Mouse (Mus musculus) forebrain, embryonic 15.5 days (tissue): ENCODE data around the gene Chrnd. TPM values are rescaled to one million over a fixed set of nuclear protein-coding genes. Genes with fewer than 3 reads are reported as not detected.

Experiments used
- ATAC-seq: fragments of 200-750 bp; cut with Nextera tagmentation; replicated peaks from 2 replicates; pipeline ENCODE4 v1.8.0; 2017; ENCODE audit warnings: mild to moderate bottlenecking, moderate TSS enrichment, moderate library complexity
- H3K27ac ChIP-seq: fragments of 300-500 bp; sonication (generic); replicated peaks from 2 replicates; pipeline ENCODE4 v1.5.1; 2015; ENCODE audit warnings: mild to moderate bottlenecking, inconsistent platforms
- H3K27me3 ChIP-seq: fragments of 300-500 bp; sonication (generic); 2 replicates; pipeline ENCODE4 v1.6.1; 2015; ENCODE audit warnings: inconsistent platforms
- H3K36me3 ChIP-seq: fragments of 300-500 bp; sonication (generic); 2 replicates; pipeline ENCODE4 v1.6.1; 2015; ENCODE audit warnings: mild to moderate bottlenecking, inconsistent platforms
- H3K4me1 ChIP-seq: fragments of 300-500 bp; sonication (generic); 2 replicates; pipeline ENCODE4 v1.6.1; 2015; ENCODE audit warnings: inconsistent platforms
- H3K4me2 ChIP-seq: fragments of 300-500 bp; sonication (generic); replicated peaks from 2 replicates; pipeline ENCODE4 v1.6.1; 2015; ENCODE audit warnings: mild to moderate bottlenecking, inconsistent platforms
- H3K4me3 ChIP-seq: fragments of 300-500 bp; sonication (generic); 2 replicates; pipeline ENCODE4 v1.5.1; 2015; ENCODE audit warnings: mild to moderate bottlenecking, inconsistent platforms
- H3K9ac ChIP-seq: fragments of 300-500 bp; sonication (generic); replicated peaks from 2 replicates; pipeline ENCODE4 v1.6.1; 2015; ENCODE audit warnings: mild to moderate bottlenecking, inconsistent platforms
- H3K9me3 ChIP-seq: fragments of 300-500 bp; sonication (generic); 2 replicates; pipeline ENCODE4 v1.6.1; 2016; ENCODE audit warnings: inconsistent platforms
- WGBS: fragments of 180-500 bp; shearing (Covaris S2); methylation state at CpG from one replicate; pipeline ENCODE4 v1.1.7; 2015; ENCODE audit warnings: mixed read lengths; 5-methylcytosine and 5-hydroxymethylcytosine counted together
- polyA plus RNA-seq: library from polyadenylated mRNA; unstranded; fragments of >200 nt; fragmentation: Nextera tagmentation; extraction: Ambion mirVana; gene quantifications from 2 replicates; pipeline ENCODE4 v1.2.1, GENCODE M21; 2015

Chrnd gene
- polyA plus RNA-seq, 1 experiment from 2014 or later: not detected

DNA sequence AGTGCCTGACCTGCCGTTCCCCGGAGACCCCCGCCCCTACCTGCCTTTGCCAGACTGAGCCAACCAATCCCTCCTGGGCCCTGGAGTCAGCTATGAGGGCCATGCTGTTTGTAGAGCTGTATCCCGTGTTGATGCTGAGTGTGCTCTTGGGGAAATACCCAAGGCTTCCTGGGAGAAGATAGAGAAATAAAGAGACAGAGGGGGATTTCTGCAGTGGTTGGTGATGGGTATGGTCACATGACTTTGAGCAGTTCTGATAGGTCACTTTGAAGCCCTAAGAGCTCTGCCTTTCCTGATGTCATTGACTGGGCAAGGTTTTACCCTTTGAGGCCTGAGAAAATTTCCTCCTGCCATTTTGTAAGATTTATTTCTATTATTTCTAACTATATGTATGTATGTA is 21.0 kb downstream of the Chrnd start:
- no peaks in the 10 kb centered on the region for H3K36me3 ChIP-seq
- H3K9ac ChIP-seq: no peak overlapping the region
- 92% methylated on average over 4 of the region's 4 CpGs for WGBS
- H3K27ac ChIP-seq: no peak overlapping the region
- H3K9me3 ChIP-seq: no peaks in the 10 kb centered on the region
- no peak overlapping the region for H3K4me3 ChIP-seq
- peaks cover 4% of the 10 kb centered on the region; the same call in 1 of the 2 replicates for H3K27me3 ChIP-seq
- H3K4me2 ChIP-seq: no peak overlapping the region
- peaks cover 27% of the 10 kb centered on the region for H3K4me1 ChIP-seq
- no peak for ATAC-seq

DNA sequence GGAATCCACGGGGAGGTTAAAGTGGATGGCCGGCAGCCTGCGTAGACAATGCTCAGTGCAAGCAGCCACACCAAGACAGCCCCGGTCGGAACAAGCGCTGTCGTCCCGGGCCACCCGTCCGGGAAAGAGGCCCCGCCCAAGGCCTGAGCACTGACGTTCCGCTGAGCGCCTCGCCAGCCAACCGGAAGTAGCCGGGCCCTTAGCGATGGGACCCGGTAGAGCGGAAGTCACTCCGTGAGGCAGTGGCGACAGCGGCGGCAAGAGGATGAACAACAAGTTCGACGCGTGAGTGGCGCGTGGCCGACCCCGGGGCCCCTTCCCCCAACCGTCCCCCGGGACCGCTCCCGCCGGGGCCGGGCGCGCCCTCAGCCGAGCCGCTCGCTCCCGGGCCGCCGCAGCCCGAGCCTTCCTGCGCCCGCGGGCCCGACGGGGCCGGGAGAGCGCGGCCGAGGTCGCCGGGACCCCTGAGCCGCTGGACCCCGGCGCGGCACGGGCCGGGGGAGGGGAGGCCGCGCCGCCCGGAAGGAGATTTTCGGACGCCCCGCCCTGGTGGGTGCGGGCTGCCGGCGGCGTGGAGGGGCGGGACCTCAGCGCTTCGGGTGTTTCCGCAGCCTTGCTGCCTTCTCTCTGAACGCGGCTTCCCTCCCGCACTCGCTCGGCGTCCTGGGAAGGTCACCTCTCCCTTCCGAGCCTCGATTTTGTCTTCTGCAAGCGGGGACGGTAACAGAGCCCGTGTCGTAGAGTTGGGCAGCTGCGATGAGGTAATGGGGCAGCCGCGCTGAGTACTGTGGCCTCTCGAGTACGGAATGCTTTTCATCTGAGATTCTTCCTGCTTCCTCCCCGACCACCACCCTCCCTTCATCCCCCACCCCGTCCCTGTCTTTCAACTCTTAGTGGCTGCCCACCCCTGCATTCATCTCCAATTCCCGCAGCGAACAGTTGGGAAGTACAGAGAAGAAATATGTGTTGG is 23.6 kb downstream of the Chrnd start, which contains the start of gene Eif4e2:
Gene Eif4e2 (plus strand): TSS at position 180 of the 970 bp plus-strand sequence.
- peak within 1 kb of the TSS; percentile 93 for H3K9ac ChIP-seq
- H3K4me3 ChIP-seq: peak within 1 kb of the TSS; percentile 98
- peaks cover 45% of the 10 kb centered on the region for H3K4me1 ChIP-seq
- H3K36me3 ChIP-seq: no peaks in the 10 kb centered on the region
- peak within 1 kb of the TSS; percentile 97 for H3K27ac ChIP-seq
- under 1% methylated on average over 98 of the region's 99 CpGs for WGBS
- no peaks in the 10 kb centered on the region for H3K9me3 ChIP-seq
- peak within 1 kb of the TSS; percentile 65 for H3K4me2 ChIP-seq
- peak; percentile 97 for ATAC-seq
- H3K27me3 ChIP-seq: no peaks in the 10 kb centered on the region

DNA sequence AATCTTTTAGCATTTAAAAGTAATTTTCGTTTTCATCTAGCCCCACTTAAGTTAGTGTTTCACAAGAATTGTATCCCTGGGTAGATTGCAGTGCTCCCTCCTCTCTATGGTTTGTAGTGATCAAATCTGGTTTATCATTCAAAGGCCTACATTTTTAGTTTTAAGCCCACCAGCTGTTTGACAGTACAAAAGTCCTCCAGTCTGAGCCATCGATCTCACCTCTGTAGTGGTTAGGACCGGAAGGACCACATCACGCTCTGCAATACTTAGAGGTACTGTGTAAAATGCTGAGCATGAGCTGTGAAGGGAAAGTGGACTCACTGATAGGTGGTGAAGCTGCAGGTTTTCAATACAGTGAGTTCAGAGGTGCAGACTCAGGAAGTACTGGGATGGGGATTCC is 24.3 kb downstream of the Chrnd start:
- H3K27ac ChIP-seq: peak overlapping the region; percentile 97; the same call in 1 of the 2 replicates
- 38% methylated on average over 4 of the region's 4 CpGs for WGBS
- peak overlapping the region; percentile 93 for H3K9ac ChIP-seq
- peaks cover 45% of the 10 kb centered on the region for H3K4me1 ChIP-seq
- no peak for ATAC-seq
- no peaks in the 10 kb centered on the region for H3K27me3 ChIP-seq
- peaks cover 5% of the 10 kb centered on the region; the same call in 1 of the 2 replicates for H3K36me3 ChIP-seq
- no peaks in the 10 kb centered on the region for H3K9me3 ChIP-seq
- peak overlapping the region; percentile 65 for H3K4me2 ChIP-seq
- peak overlapping the region; percentile 98 for H3K4me3 ChIP-seq

DNA sequence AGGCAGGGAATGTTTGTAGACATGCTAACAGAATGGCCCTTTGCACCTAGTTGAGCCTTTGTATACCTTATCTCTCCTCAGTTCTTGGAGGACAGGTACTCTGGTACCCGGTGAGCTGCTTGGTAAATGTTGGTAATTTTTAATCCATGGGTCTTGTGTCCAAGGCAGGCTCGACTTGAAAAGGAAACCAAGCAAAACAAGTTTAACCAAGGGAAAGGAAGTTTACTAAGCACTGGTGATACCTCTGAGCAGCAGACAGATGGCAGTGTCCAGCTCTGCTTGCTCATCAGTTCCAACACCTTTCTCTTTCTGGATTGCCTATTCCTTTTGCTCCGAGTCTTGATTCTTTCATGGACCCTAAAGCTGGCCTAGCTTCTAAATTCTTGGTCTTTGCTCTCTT is 27.5 kb downstream of the Chrnd start:
- H3K9ac ChIP-seq: no peak overlapping the region
- WGBS: 66% methylated on average over 3 of the region's 3 CpGs
- H3K27me3 ChIP-seq: no peaks in the 10 kb centered on the region
- peaks cover 35% of the 10 kb centered on the region for H3K36me3 ChIP-seq
- ATAC-seq: no peak
- H3K27ac ChIP-seq: no peak overlapping the region
- no peaks in the 10 kb centered on the region for H3K9me3 ChIP-seq
- peaks cover 44% of the 10 kb centered on the region for H3K4me1 ChIP-seq
- H3K4me3 ChIP-seq: no peak overlapping the region
- H3K4me2 ChIP-seq: no peak overlapping the region

- Histone ChIP-seq H3K4me1 (no peaks in the 10 kb centered on the region), H3K27me3 (no peaks in the 10 kb centered on the region), H3K4me2 (no peak overlapping the region), H3K9ac (no peak overlapping the region), H3K36me3 (peaks cover 97% of the 10 kb centered on the region), H3K27ac (no peak overlapping the region), H3K4me3 (no peak overlapping the region), H3K9me3 (no peaks in the 10 kb centered on the region)
- no peak for ATAC-seq
- WGBS: 92% methylated on average over 8 of the region's 8 CpGs
Observed at GRCm38 (mm10) chr1:87225739-87226138, 35.3 kb downstream of the Chrnd start.

GRCm38 (mm10) chr1:87226409-87227159 is 36.2 kb downstream of the Chrnd start:
- Histone ChIP-seq H3K4me2 (no peak overlapping the region), H3K36me3 (peaks cover 98% of the 10 kb centered on the region), H3K27ac (no peak overlapping the region), H3K4me3 (no peak overlapping the region), H3K9ac (no peak overlapping the region), H3K9me3 (no peaks in the 10 kb centered on the region), H3K4me1 (no peaks in the 10 kb centered on the region), H3K27me3 (no peaks in the 10 kb centered on the region)
- ATAC-seq: no peak
- WGBS: 94% methylated on average over 1 of the region's 1 CpGs

- no peak overlapping the region for H3K9ac ChIP-seq
- no peaks in the 10 kb centered on the region for H3K4me1 ChIP-seq
- H3K27ac ChIP-seq: no peak overlapping the region
- no peak overlapping the region for H3K4me2 ChIP-seq
- H3K9me3 ChIP-seq: no peaks in the 10 kb centered on the region
- H3K36me3 ChIP-seq: peaks cover 96% of the 10 kb centered on the region
- no peaks in the 10 kb centered on the region for H3K27me3 ChIP-seq
- 87% methylated on average over 3 of the region's 3 CpGs for WGBS
- no peak overlapping the region for H3K4me3 ChIP-seq
- no peak for ATAC-seq
Observed at GRCm38 (mm10) chr1:87227160-87227550, 36.7 kb downstream of the Chrnd start.

DNA sequence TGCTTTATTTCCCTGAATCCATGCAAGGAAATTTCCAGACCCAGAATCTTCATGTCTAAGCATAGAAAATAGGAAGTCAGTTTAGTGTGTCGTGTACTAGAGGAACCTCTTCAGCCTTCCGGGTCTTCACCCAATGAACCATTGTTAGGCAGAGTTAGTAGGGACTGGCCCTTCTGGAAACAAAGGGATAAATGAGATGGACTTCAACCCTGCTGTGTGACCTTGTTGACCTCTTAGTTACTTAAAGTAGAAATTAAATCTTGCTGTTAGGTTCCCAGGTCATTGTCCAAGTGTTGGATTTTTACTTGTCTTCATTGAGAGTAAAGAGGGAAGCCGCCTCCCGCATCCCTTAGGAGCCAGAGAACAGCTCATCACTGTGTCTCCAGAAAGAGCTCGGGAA is 40.2 kb downstream of the Chrnd start:
- ATAC-seq: no peak
- 66% methylated on average over 5 of the region's 5 CpGs for WGBS
- H3K4me2 ChIP-seq: no peak overlapping the region
- H3K9ac ChIP-seq: no peak overlapping the region
- no peak overlapping the region for H3K27ac ChIP-seq
- no peaks in the 10 kb centered on the region for H3K9me3 ChIP-seq
- H3K27me3 ChIP-seq: no peaks in the 10 kb centered on the region
- no peaks in the 10 kb centered on the region for H3K4me1 ChIP-seq
- peaks cover 87% of the 10 kb centered on the region for H3K36me3 ChIP-seq
- no peak overlapping the region for H3K4me3 ChIP-seq

DNA sequence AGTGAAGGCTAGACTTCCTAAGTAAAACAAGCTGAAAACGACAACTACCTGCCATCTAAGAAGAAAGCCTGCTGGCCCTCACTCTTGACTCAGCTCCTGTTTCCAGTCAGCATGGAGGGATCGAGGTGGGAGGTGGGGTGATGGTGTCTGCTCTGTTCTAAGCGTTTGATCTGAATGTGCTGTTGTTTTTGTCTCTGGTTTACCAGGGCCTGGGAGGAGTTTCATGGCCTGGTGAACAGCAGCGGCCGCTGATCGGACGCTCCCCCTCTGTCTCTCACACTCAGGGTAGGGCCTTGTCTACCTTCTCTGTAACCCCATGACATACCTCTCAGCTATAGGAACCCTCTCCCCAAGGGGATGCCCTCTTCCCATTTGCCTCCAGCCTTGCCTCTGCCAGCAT is 41.8 kb downstream of the Chrnd start:
- Histone ChIP-seq H3K4me1 (no peaks in the 10 kb centered on the region), H3K9me3 (no peaks in the 10 kb centered on the region), H3K9ac (no peak overlapping the region), H3K4me2 (no peak overlapping the region), H3K27me3 (no peaks in the 10 kb centered on the region), H3K36me3 (peaks cover 75% of the 10 kb centered on the region), H3K4me3 (no peak overlapping the region), H3K27ac (no peak overlapping the region)
- ATAC-seq: no peak
- WGBS: 84% methylated on average over 7 of the region's 7 CpGs

- Histone ChIP-seq H3K9ac (no peak overlapping the region), H3K9me3 (no peaks in the 10 kb centered on the region), H3K4me3 (no peak overlapping the region), H3K4me2 (no peak overlapping the region), H3K27me3 (no peaks in the 10 kb centered on the region), H3K4me1 (no peaks in the 10 kb centered on the region), H3K36me3 (peaks cover 32% of the 10 kb centered on the region), H3K27ac (no peak overlapping the region)
- no peak for ATAC-seq
- 84% methylated on average over 8 of the region's 8 CpGs for WGBS
Observed at GRCm38 (mm10) chr1:87239056-87239455, 48.6 kb downstream of the Chrnd start.

GRCm38 (mm10) chr1:87243021-87243420 is 52.6 kb downstream of the Chrnd start:
- H3K27ac ChIP-seq: no peak overlapping the region
- H3K27me3 ChIP-seq: no peaks in the 10 kb centered on the region
- H3K9me3 ChIP-seq: no peaks in the 10 kb centered on the region
- H3K4me1 ChIP-seq: no peaks in the 10 kb centered on the region
- peaks cover 12% of the 10 kb centered on the region for H3K36me3 ChIP-seq
- H3K4me3 ChIP-seq: no peak overlapping the region
- ATAC-seq: no peak
- H3K9ac ChIP-seq: no peak overlapping the region
- no peak overlapping the region for H3K4me2 ChIP-seq
- 92% methylated on average over 8 of the region's 8 CpGs for WGBS

- Histone ChIP-seq H3K27ac (no peak overlapping the region), H3K9ac (no peak overlapping the region), H3K4me2 (no peak overlapping the region), H3K36me3 (no peaks in the 10 kb centered on the region), H3K27me3 (no peaks in the 10 kb centered on the region), H3K9me3 (no peaks in the 10 kb centered on the region), H3K4me1 (no peaks in the 10 kb centered on the region), H3K4me3 (no peak overlapping the region)
- WGBS: 60% methylated on average over 1 of the region's 1 CpGs
- ATAC-seq: no peak
Observed at GRCm38 (mm10) chr1:87245430-87245829, 55.0 kb downstream of the Chrnd start.
